Mouse (Mus musculus): ENCODE results near the gene Ralgapa2.

Gene Ralgapa2

DNA sequence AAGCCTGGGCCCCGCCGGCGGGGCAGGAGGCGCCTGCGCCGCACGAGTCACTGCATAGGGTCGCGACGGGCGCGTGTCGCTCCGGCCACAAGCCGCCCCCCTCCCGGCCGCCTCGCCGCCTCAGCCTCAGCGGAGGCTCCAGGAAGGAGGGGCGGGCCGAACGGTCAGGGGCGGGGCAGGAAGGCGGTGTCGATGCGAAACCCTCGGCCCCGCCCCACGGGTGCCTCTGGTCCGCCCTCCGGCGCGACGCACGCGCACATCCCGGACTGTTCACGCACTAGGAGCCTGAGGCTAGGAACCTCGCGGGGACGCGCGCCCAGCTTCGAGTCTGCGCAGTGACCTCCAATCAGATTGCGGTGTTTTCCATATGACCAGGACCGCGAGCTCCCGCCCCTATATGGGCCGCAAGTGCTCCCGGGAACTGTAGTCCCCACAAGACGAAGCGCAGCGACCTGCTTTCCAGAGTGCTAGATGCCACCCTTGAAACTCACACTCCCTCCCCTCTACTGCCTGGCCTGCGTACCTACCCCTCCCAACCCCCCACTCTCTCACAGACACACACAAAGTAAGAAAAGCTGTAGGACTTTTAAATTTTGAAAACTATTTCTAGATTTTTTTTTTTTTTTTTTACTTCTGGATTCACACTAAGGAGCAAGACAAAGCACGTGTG lies at the start of gene Ralgapa2:
Gene Ralgapa2, minus strand, starts transcription at position 434 of the 670 bp plus-strand sequence.
- DNase-seq (ENCODE audit: low spot score in 2 of 2): peak; percentile 99

DNA sequence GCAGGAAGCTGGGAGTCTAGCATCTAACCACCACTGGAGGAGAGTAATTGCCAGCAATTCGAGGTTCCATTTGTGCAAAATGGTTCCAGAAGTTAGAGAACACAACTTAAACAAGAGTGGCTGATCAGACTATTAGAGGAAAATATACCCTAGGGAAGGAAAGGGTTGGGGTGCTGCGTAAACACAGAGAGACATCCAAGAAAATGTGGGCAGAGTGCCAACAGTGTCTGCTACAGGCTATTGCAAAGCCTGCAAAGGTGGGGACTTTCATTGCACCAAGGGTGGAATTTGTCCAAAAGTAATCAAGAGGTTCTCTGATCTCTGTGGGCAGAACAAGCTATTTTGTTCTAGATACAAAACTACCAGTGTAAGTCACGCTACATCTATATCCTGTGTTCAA lies 49.4 kb upstream of the Ralgapa2 start:
- no peak for DNase-seq (ENCODE audit: low spot score in 2 of 2)

DNA sequence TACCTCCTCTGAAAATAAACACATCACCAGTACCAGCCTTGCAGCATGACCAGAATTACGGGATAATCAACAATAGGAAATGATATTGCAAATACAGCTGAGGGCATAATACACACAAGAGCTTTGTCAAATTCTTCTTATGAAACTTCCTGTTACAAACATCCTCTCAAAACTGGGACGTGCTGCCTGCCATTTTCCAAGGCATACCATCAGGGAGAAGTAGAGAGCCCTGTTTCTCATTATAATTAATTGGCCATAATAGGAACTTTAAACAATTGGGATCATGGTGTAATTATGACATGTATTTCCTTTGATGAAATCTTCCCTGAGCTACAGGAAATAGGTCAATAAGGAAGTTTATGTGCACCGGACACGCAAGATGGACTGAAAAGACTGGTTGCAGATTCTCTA lies 48.5 kb upstream of the Ralgapa2 start:
- no peak for DNase-seq (ENCODE audit: low spot score in 2 of 2)

DNA sequence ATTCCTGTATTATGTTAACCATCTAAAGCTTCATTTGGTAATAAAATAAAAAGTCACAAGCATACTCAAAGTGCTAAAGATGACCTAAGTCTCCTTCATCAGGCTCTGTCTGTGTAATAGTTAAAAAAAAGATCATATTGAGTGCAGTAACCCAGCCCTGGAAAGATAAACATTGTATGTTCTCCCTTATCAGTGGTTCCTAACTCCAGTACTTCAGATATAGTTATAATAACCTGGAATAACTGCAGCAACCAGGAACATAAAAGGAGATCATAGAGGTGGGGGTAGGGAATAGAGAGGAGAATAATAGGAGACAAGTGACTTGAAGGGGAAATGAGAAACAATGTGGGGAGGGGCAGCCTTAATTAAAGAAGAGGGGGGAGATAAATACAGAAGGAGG lies 44.0 kb upstream of the Ralgapa2 start:
- no peak for DNase-seq (ENCODE audit: low spot score in 2 of 2)

DNA sequence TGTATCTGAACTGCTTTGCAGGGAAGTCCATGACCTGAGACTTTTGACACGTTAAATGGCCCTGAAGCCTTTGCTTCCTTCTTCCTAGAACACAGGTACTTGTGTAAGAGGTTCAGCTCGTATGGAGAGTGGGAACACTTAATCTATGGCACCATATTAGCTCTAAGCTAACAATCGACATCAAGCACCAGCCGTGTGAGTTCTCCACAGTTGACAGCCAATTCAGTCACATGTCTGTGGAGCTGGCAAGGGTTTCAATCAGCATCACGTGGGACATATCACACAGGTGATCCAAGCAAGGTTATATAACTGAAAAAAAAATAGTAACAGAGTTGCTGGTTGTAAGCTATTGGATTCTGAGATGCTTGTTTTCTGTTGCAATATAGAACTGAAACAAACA lies 43.2 kb upstream of the Ralgapa2 start:
- no peak for DNase-seq (ENCODE audit: low spot score in 2 of 2)

DNA sequence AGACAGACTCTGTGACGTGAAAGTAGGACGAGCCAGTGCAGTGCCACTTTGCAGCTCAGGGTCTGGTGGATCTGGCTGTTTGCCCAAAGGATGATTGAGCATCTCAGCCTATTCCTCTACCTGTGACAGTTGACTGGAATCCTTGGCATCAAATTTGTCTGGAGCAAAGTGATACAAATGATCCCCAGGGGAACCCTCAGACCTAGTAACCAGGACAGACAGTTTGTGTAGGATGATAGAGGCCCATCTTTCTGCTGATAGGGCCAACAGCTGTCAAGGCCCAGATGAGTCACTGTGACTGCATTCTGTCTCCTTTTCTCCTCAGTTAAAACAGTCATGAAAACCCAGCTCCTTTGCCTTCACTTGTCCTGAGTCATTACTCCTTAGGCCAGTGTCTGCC lies 41.6 kb upstream of the Ralgapa2 start:
- peak; percentile 4 to 8 for DNase-seq (ENCODE audit: low spot score in 2 of 2)

DNA sequence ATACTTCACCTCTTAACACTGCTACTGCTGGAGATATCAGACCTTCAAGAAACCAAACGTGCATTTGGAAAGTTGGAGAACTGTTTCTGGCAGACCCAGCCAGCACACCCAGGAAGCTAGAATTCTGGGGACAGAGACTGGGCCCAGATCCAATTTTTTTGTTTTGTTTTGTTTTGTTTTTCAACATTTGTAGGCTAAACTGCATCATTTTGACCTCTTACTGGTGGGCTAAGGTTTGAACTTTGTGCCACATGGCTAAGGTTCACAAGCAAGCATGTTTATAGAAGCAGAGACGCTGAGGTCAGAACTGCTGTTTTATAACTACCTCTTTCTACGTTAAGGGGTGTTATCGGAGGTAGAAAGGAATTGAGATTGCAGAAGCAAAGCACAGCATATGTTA lies 39.7 kb upstream of the Ralgapa2 start:
- DNase-seq (ENCODE audit: low spot score in 2 of 2): no peak

DNA sequence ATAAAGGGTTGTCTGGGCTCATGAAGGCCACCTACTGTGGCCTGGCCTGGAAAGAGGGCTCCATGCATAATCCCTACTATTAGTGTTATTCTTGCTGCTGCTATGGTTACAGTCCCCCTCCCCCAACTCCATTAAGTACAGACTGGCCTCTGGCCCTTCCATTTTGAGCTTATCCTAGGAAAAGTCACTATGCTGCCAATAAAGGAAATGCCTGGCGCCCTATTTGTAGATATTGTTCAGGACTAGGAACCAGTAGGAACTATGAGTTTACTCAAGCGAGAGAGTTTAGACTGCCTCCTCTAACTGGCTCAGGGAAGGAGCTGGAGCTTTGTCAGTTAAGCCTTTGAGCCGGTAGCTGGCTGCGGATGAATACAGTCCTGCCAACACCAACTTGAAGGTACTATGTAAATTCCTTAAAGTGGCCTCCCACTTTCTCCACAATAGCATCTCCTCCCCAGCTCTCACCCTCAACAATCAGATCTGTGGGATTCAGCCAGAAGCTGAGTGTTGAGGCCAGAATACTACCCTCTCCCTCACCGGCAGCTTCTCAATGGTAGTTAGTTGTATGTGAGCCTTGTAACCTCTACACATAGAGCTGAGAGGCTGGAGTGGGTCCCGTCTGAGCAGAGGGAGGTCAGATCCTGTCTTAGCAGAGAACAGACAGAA lies 37.1 kb upstream of the Ralgapa2 start:
- DNase-seq (ENCODE audit: low spot score in 2 of 2): peak; percentile 6 to 24

DNA sequence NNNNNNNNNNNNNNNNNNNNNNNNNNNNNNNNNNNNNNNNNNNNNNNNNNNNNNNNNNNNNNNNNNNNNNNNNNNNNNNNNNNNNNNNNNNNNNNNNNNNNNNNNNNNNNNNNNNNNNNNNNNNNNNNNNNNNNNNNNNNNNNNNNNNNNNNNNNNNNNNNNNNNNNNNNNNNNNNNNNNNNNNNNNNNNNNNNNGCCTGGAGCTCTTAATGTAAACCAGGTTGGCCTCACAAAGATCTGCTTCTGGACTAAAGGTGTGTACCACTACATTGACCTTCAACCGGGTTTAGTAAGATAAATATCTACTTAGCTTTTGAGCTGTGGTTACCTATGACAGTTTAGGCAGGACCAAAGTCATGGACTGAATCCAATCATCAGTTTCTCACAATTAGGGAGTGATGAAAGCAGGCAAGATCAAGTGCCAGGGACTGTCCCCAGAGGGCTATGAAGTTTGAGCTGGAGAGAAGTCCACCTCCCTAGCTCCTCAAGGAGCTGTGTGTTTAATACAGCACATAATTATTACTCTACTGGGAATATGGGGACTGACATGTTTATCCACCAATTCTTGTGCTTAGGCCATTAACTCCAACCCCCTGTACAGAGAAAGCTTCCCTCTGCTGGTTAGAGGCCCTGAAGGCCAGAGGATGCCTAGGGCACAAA lies 32.1 kb upstream of the Ralgapa2 start:
- no peak for DNase-seq (ENCODE audit: low spot score in 2 of 2)

DNA sequence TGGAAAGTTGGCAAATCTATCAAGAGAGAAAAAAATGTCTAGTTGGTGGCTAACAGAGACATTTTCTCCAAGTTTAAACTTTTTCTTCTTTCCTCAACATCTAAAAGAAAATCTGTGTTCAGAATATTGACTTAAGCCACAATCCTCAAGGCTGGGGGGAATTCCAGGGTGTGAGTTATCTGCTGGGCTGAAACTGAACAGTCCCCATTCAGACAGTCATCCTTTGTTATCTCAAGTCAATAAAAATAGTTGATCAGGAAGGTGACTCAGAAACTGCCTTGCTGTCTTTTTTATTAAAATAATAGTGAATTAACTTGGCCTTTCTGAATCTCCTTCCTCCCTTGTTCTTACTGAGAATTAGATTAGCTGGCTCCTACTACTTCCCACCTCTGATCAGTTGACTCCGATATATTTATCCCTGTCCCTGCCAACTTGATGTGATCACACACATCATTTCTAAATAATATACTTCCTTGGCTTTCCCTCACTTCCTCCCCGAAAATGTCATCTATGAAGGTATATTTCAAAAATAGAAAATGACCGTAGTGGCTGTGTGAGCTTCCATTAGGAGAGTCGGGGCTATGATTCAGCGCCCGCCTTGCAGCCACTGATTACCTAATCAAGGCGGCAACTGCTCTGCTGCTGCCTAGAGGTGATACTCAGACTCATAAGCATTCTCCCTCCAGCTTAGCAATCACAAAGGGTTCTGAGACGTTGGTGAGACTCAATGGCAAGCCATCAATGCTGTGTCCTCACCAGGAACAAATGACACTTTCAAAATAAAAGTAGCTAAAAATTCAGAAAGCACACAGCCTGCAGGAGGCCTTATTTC lies 21.2 kb upstream of the Ralgapa2 start:
- DNase-seq (ENCODE audit: low spot score in 2 of 2): no peak

DNA sequence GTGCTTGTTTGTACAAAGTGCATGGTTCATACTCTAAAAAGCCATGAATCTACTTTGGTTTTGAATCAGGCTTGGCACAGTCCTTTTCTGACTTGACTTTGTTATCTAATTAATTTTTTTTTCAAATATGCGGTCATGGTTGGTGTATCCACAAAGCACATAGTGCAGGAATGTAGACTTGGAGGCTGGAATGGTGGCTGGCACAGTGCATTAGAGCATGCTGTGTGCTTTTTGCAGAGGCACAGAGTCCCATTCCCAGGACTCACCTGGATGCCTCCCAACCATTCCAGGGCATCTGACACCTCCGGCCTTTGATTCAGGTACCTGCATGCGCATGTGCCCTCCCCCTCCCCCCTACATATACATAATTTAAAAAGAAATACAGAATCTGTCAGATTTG lies 20.3 kb upstream of the Ralgapa2 start:
- no peak for DNase-seq (ENCODE audit: low spot score in 2 of 2)

DNA sequence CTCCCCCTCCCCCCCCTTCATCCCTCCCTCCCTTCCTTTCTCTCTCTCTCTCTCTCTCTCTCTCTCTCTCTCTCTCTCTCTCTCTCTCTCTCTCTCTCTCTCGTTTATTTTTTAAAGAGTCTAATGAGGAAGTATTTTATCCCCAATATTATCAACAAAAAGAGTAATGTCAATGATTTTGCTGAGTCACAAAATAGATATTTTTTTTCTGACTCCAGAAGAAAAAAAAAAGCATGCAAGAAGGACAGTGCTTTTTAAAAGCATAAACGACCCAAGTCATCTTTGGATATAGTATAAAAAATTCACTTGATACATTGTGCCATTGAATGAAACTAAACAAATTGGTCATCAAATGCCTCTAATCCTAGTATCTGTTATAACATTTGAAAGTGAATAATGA lies 13.3 kb upstream of the Ralgapa2 start:
- DNase-seq (ENCODE audit: low spot score in 2 of 2): no peak

DNA sequence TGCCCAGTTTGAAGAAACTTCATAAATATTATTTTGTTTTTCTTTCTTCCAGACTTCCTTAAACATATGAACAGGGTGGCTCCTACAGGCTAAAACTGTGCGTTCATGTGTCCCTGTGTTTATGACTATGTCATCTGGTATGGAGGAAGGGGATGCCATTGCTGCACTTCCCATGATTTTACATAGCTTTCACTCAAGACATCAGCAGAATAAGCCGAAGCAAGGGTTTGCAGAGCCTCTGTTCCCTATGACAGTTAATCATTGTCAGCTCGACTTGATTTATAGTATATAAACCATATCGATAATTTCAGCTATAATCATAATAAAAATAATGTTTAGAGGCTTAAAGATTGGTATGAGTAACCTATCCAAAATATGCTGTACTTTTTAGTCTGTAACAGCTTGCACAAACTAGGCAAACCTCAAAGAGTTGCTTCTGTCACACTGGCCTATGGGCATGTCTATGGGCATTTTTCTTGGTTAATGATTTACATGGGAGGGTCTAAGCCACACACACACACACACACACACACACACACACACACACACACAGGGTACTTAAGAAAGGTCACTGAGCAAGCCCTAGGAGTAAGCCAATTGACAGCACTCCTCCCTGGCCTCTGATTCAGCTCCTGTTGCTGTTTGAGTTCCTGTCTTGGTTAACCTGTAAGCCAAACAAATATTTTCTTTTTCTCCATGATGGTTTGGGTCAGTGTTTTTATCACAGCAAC lies 12.7 kb upstream of the Ralgapa2 start:
- DNase-seq (ENCODE audit: low spot score in 2 of 2): no peak

DNA sequence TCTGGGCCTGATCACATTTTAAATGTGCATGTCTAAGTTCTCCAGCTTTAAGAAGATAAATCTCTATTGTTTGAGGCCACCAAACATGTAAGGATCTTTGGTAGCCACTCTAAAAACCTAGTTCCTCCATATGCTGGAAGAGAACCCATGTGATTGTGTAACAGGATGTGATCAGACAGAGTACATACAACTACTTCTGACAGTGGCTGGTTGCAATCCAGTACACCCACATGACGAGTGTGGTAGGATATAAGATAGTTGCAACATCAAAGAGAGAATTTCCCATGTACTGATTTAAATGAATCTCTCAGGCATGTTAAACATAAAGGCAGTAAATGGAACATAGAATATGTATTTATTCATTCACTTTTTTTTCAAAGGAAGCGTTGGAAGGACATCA lies 4.8 kb upstream of the Ralgapa2 start:
- DNase-seq (ENCODE audit: low spot score in 2 of 2): no peak

DNA sequence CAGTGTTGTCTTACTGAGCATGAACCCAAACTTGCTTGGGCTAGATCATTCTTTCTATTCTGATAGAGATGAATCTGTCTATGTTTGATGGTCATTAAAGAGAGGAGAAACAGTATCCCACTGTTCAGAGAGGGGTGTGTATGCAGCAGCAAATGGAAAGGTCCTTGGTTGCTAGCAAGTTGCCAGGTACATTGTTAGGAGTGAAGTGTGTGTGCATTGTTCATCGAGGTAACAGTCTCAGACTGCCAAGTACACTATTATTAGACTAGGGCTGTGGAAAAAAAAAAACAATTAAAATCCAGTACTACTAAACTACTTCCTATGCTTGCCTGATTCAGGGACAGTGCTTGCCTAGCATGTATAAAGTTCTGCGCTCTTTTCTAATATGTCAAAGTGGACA lies 2.9 kb upstream of the Ralgapa2 start:
- DNase-seq (ENCODE audit: low spot score in 2 of 2): no peak

DNA sequence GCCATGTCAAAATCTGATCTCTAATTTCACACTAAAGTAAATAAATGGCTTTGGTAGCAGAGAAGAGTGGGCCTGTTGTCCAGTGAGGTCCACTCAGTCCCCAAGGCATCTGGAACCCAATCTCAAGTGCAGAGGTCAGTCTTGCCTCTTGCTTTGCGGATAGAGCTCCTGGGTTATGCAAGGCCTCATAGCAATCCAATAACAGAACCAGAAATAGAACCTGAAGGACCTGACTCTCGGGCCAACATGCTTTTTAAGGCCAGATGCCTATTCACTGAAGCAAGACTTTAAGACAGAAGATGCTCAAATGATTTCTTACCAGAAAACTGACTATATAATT lies 407 bp upstream of the Ralgapa2 start:
- DNase-seq (ENCODE audit: low spot score in 2 of 2): peak in 1 of 2 experiments; percentile 27

DNA sequence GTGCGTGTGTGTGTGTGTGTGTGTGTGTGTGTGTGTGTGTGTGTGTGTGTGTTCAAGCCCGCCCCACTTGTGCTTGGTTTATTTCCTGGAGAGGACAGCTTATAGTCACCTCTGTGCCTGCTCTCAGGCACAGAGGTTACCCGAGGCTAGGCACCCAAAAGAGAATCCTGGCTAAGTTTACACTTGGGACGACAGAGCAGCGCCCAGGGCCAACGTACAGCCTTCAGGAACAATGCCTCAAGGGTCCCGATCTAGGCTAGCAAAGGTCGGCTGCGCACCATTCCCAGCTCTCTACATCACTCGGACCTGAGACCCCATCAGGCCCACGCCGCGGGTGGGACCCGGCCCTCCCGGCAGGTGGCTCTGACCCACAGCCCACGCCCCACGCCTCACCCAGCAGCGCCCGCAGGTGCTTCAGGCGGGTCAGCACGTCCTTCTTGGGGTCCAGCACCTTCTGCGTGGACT lies 711 bp downstream of the Ralgapa2 start:
- DNase-seq (ENCODE audit: low spot score in 2 of 2): peak in 1 of 2 experiments; percentile 44

DNA sequence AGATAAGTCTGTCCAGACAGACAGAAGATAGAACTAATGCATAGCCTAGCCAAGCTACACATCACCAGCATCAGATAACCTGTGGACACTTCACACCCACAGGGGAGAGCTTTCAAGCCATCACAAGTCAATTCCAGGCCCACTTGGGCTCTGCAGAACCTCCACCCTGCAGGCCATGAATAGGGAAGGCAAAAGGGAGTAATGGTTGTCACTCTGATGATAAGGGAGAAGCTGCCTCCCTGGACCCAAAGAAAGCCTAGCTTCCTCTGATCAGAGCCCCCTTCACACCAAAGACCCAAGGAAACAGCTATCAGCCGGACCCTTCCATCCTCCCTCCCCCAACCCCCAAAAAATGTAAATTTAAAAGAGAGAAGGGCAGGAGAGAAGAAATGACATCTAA lies 1.4 kb downstream of the Ralgapa2 start:
- no peak for DNase-seq (ENCODE audit: low spot score in 2 of 2)

DNA sequence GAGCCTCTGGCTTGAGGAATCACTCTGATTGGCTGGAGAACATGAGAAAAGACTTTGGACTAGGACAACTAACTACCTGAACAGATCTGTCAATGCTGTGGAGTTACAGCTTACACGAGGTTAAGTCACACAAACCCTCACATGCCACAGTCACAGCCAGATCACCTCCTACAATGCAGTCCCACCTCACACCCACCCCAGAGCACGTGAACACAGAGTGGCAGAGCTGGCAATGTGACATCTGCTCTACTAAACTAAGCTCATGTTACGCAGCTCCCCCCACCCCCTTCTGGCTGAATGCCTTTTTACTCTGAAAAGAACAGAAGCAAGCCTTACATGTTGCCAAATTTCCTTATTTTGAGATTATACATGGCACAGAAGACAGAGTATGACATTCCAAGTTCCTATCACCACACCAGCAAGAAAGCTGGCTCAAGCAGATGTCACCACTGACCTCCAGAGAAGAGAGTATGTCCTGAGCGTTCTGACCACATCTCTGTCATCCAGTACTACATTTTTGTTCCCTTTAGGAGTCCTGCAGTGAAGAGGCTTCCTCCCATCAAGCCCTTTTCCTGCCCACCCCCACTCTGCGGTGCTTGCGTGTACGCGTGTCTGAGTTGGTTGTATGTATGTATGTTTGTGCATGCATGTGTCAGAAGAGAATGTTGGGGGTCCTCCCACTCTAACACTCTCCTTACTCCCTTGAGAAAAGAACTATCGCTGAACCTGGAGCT lies 9.4 kb downstream of the Ralgapa2 start:
- DNase-seq (ENCODE audit: low spot score in 2 of 2): peak; percentile 73 to 77

DNA sequence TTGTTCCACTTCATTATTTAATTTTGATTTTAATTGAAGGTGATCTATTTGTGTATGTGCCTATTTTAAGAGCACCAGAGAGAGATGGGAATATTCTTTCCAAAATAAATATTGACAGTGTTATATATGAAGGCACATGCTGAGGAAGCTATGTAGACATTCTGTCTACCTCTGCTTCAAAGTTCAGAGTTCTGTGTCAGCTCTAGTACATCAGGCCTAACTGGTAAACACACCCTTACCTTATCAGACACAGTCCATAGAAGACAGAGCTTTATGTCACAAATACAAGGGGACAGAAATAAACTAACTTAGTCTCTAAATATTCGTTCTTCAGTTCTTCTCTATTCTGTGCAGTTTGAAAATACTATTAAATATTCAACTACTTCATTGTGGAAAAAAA lies 12.1 kb downstream of the Ralgapa2 start:
- no peak for DNase-seq (ENCODE audit: low spot score in 2 of 2)

DNA sequence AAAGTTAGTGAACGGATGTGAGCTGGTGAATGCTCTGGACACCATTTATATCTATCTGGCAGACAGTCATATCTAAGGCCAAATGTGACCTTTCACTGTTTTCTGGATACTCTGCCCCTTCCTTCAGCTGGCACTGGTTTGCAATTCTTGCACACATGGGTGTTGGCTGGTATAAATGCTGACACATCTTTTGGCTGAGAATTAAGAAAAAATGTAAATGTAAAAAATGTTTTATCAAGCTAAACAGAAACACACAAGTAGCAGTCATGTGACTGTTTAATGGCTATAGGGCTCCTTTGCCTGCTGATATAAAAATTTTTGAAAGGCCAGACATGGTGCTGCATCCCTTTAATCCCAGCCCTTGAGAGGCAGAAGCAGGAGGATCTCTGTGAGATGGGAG lies 13.0 kb downstream of the Ralgapa2 start:
- no peak for DNase-seq (ENCODE audit: low spot score in 2 of 2)

Measured in left cerebral cortex, adult 9 months (tissue).